Mouse (Mus musculus) thymus, postnatal 36 days (tissue): ENCODE data around the gene Spock1.

Experiments used
- DNase-seq, 2 experiments: peaks; one replicate each; pipeline ENCODE4 v3.0.0; 2022; ENCODE audit warnings: mixed read lengths in 2 of 2

Gene Spock1

DNA sequence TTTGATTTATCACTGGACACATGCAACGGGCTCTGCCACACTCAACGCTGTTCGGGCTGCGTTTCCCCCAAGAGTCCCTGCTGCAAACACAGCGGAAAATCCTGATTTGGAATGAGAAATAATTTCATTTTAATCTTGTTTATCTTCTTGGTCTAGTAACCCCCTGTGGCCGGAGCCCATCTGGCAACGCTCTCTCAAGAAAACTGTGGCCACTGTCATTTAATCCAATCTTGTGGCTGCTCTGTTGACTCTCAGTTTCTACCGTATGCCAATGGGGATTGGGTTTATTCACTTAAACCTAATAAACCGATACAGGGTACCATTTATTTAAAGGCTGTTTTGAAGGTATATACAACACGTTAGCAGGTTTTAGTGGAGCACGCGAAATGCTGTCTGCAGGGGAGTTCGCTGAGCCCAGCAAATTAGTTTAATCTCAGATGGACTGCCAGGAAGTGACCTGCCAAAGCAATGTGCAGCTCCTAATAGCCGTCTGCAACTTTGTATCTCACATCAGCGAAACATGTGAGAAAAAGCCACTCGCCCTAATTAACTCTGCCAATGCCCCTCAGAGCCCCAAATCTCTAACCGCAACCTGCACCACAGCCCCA lies 185.7 kb downstream of the Spock1 start:
- no peak for DNase-seq

DNA sequence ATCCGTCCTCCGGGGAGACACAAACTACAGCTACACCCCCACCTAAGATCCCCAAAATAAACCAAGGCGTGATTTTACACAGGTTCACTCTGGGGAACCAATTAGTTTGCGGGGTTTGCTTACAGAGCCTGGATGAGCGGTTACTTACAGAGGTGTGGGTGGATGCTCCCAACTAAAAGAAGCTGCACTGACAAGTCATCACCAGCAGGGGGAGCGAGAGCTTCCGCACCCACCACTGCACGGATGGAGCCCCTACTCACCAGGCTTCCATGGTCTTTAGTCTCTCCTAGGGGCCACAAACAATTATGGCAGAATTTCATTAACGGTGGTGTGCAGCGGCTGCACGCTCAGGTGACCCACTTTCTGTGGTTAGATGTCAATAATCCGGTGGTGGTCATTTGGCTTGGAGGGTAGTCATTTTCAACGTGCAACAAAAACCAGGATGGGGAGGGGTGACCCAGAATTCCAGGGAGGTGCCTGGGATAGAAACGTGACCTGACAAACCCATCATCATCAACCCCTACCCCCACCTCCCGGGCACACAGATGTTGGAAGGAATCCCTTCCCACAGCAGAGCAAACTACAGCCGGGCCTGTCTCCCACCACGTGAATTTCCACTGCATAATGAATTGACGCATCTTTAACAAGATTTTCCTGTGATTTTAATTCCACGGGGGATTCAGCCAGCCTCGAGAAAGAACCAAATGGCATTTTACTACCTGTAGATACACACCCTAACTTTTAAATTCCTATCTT lies 186.4 kb downstream of the Spock1 start:
- DNase-seq = no peak

DNA sequence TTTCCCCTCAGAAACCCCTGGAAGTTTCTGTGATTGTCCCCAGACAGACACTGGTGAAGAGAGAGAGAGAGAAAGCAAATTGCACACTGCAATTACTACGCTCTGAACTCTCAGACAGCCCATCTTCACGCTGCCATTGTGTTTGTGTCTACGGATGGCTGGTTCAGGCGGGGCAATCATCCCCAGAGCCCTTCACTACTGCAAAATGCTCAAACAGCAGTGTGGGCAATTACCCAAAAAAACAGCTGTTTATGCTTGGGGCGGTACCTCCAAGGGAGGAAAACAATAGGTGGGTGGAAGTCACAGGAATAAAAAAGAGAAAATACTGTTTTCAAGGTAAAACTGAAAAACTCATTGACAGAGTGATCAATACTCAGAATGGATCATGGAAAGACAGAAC lies 190.0 kb downstream of the Spock1 start:
- no peak for DNase-seq

DNA sequence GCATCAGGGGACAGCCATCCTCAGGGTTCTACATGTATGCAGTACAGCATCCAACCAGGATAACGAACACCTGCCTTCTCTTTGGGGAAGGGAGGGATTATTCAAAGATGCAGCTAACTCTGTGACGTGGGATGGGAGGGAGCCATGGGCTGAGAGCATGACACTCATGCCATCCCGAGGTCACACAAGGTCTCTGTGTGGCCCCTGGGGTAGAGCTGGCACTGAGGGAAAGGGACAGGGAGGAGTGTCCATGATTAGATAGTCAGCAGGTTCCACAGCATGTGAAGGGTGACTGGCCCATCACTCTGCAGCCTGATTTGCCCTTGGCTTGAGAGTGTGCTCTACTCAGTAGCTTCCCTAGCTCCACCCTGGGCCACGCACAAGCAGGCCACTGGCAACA lies 195.2 kb downstream of the Spock1 start:
- no peak for DNase-seq

DNA sequence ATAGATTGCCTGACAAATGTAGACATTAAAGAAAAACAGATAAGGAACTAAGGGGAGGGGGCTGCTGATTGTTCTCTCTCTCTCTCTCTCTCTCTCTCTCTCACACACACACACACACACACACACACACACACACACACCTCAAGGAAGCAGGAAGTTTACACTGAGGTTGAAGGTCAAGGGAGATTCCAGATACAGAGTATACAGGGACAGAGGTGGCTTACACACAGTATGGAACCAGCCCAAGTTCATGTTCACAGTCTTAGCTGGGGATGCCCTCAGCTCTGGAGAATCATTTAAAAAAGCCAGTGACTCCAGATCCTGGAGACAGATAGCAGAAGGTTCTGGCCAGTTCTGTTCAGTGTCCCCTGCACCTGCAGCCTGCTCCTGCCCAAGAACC lies 199.7 kb downstream of the Spock1 start:
- DNase-seq = no peak

DNA sequence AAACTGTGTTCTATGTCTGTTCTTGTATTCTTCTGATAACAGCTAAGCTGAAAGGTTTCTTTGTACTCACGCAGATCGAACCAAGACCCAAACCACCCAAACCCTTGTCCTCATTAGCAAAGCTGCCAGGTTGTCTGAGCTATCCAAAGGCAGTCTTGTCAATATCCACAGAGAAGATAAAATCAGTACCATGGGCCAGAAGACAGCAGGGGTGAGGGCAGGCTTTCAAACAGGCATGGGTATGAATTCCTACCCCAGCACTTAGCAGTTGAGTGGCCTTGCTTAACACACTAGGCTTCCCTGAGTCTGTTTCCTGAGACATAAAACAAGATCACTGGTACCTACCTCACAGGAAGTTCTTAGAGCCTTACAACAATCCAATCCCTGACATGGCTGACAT lies 205.2 kb downstream of the Spock1 start:
- DNase-seq = no peak

DNA sequence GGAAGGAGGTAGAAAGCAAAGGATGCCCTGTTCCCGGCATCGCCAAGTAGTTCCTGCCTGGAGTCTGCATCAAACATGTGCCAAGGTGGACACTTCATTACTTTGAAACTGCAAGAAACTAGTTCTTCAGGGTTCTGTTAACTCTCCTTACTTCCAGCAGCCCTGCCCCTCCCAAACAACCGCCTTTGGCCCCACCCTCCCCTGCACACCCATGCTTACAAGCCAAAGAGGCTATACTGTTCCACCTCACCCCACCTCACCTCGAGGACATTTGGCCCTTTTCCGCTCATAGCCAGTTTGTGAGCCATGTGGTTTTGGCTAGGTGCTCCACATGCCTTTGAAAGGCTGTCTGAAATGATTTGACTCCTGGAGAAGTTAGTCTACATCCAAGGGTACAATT lies 211.4 kb downstream of the Spock1 start:
- DNase-seq = no peak

DNA sequence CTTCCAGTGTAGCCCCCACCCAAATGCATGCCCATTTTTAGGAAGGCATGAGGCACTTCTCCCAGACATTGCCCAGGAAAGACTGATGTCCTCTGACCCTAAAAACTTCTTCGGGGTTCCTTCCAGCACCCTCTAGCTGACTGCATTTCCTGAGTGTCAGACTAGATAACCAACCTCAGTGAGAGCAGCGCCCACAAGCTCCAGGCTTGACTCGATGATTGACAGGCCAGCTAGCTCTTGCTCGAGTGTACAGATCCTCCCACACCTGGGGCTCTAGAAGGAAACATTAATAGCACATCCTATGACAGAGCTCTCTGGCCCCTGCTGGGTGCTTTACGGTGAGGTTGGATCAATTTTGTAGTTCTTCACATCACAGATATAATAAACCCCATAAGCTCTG lies 219.2 kb downstream of the Spock1 start:
- no peak for DNase-seq

DNA sequence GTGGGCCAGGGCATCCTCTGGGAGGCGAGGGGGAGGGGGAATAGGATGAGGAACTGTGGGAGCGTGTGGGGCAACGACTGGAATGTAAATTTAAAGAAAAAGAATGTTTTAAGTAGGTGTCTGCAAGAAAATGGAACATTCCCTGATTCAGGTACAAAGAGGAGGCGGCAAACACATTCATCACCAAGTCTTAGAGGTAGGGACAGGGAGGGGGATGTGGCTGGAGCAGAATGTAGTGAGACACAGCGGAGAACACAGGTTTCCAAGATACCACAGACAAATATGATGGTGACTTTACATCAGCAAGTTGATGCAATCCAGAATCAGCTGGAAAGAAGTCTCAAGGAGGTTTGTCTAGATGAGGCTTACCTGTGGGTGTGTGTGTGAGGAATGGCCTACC lies 221.7 kb downstream of the Spock1 start:
- no peak for DNase-seq

DNA sequence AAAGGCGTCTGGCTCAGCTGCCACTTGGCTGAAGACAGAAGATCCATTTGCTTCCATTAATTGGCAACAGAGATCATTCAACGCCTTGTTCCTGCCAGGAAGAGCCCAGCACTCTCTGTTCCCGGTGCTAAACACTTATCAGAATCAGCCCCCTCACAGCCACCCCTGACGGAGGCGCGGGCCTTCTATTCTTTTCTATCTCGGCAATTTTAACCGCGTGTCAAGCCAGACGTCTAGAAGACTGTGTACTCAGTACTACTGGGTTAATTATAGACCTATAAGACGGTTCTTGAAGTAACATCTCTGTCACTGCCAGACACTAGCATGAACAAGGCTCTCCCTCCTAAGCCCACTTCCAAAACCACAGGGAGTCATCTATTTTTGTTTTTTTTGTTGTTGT lies 222.9 kb downstream of the Spock1 start:
- no peak for DNase-seq

DNA sequence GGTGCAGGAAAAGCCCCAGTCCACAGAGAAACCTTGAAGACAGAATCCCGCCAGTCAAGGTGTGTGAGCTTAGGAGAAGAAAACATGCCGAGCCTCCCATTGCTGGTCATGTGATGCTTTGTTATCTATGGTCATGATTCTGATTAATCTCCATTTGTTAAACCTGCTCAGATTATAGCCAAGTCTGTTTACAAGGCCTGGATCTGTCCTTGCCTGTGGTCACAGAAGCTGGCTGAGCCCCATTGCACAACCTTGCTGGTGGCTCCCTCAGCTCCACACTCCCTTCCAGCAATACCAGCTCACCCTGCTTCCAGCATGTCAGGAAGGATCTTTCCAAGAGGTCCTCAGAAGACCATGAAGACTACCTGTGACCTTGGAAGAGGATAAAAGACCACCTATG lies 228.5 kb downstream of the Spock1 start:
- DNase-seq = no peak

DNA sequence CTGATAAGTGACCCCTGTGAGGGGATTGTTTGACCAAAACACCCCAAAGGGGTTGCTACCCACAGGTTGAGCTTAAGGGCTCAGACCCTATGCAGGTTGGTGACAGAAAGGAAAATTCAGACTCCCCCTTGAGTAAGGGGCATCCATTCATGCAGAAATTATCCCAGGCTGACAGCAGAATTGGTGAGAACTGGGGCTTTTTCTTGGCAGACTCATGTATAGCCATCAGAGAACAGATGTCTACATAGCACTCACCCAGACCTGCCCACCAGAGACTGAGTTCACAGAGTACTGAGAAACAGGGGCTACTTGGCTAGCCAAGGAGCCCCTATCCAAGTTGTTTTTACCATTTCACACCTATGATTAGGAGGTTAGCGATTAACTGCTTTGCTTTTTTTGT lies 231.3 kb downstream of the Spock1 start:
- DNase-seq = no peak

DNA sequence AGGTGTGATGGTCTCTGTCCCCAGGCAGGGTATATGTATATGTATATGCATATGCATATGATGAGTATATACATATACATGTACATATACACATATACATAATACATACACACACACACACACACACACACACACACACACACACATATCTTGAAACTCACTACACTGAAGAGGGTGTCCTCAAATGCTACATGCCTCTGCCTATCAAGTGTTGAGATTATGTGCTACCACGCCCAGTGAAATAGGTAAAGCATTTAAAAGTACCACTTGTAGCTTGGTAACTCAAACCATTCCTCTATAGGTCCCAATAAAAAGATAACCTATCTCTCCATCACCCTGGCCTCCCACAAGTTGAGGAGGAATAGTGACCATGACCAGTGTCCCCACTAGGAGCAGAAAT lies 234.7 kb downstream of the Spock1 start:
- DNase-seq = no peak

DNA sequence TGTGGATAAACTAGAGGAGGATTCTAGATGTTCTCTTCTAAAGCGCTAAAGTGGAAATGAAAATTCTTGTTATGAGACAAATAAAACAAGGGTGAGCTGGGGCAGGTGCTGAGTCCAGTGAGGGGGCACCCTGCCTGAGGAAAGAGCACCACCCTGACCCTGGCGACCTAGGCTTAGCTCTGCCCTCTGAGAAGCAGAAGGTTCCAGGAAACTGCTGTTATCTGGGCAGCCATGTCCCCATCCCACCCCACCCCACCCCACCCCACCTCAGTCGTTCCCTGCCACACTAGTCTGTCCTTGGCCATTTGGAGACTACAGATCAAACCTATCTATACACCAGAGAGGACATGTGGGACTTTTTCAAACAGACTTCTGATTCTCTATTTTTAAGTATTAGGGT lies 235.4 kb downstream of the Spock1 start:
- no peak for DNase-seq

DNA sequence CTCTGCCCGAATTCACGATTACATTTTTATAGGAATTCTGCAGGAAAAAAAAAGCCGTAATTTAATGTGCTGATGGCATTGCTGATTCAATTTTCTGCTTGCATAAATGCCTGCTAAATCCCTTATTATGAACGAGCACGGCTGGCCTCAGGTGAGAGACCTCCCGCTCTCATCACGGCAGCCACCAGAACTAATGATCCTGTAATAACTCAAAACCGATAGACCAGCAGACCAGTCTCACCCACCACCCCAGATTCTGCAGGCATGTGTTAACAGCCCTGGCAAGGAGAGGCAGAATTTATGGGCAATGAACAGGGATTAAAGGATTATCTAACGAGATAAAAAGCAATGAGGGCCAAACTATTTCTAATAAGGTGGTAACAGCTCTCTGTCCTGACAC lies 236.2 kb downstream of the Spock1 start:
- DNase-seq = no peak

DNA sequence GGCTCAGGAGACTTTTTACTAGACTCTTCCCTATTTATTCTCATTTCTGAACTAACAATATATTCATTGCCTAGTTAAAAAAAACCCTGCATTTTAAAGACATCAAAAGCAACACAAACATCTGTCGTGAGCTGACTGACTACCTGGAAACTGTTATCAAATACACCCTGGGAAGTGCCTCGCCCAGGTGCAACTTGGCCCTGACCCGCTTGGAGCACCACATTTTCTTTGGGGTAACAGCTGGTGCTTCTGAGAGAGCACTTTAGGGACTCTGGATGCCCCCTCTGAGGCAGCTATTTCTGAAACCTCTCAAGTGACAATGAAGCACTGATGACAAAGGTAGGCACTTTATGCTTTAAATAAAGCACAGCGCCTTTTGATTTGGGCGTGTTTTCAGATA lies 236.8 kb downstream of the Spock1 start:
- DNase-seq = no peak

DNA sequence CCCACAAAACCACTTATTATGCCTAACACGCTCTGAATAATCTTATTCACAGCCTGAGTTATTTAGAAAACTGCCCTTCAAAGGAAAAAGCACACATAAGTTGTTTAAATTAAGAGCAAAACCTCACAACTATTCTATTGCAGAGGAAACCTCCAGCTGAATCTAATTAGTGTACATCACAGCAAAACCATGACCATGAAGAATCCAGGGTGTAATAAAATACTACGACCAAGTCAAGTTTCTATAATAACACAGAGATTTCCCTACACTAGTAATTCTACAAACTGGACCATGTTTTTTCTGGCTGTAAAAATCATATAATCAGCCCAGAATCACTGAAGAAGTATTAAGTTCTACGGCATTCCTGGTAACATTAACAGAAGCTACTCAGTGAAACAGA lies 240.5 kb downstream of the Spock1 start:
- DNase-seq = no peak

DNA sequence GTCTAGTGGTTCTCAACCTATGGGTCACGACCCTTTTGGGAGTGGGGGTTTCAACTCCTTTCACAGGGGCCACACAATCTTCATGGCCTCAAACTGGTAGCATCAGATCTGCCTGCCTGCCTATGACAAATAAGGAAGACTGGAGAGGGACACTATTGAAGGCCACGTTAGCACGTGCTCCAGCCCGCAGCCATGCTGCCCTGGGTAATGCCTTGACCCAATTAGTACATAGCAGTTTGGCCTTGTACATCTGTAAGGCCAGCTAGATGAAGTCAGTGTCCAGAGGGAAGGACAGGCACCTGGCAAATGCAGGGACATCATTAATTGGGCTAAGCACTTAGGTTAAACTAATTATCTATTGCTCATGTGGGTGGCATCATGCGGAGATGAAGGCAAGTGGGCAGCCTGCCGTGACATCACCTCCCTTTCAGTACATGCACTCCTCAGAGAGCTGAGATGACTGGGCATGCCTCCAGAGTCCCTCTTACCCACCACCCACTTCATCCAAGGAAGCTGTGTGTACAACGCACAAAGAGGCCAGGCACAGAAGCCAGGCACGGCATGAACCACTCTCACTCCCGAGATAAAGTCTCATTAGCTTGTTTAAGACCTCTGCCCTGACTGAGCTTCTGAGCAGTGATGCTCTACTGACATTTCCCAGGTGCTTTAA lies 241.8 kb downstream of the Spock1 start:
- DNase-seq = no peak

DNA sequence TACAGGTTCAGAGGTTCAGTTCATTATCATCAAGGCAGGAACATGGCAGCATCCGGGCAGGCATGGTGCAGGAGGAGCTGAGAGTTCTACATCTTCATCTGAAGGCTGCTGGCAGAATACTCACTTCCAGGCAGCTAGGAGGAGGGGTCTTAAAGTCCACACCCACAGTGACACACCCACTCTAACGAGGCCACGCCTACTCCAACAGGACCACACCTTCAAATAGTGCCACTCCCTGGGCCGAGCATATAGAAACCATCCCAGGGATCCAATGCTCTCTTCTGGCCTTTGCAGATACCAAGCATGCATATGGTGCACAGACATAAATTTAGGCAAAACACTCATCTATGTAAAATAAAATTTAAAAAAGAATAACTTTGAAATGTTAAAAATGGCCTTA lies 245.6 kb downstream of the Spock1 start:
- no peak for DNase-seq

DNA sequence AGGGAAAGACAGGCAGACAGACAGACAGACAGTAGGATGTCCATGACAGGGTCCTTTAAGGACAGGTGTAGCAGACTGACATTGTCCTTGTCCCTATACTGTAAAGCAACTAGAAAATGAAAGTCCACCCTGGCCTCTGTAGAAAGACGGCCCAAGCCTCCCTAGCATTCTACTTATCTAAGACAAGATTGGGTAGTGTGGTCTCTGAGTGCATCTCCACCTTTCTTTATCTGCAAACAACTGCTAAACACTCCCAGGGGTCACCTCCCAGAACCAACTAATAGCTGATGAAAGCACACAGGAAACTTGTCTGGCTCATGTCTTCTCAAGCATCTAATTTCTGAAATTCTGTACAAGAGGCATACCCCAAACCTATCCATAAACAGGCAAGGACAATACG lies 247.6 kb downstream of the Spock1 start:
- no peak for DNase-seq

DNA sequence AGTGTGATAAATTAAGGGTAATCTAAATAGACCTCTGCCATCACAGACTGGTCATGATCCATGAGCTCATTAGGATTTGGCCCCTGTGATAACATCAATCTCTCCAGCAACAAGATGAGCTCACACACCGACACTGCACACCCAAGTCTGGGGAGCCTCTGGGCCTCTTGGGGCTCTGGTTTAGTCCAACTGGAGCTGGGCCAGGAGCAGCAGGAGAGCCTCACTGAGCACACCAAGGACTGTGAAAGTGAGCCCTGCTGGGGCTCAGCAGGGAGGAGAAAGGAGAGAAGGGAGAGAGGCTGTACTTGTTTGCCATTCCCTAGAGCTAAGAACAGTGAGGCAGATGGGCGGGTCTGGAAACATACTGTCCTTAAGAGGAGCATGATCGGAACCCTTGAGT lies 248.3 kb downstream of the Spock1 start:
- DNase-seq = no peak

DNA sequence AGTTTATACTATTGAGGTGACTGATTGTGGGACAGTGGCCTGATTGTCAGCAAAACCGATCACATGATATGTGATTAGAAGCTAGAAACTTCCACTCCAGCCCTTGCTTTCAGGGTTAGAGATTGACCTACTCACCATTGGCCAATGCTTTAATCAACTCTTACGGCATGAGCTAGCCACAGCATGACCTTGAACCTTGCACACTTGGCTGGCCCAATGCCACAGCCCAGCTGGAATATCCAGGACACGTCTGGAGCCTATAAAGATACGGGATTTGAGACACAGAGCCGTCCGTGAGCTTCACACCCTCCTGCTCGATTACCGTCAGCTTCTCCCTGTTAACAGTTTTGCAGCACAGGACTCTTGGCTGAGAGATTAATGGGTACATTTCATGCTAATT lies 251.5 kb downstream of the Spock1 start:
- DNase-seq = no peak

DNA sequence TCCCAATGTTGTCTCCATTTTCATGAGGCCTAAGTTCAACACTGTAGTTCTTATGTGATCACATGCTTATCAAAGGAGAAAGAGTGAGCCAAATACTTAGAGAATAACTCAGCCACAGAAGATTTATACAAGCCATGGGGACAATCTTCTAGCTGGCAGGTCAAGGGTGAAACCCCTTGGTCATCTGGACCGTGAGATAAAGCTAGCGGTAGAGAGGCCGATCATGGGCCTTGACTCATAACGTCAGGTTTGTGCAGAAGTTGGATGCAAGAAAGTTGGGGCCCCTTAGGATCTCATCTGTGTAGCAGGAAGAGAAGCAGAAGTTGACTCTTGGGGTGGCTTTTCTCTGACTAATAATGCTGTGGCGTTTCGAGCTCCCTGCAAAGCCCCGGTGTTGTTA lies 253.8 kb downstream of the Spock1 start:
- no peak for DNase-seq

DNA sequence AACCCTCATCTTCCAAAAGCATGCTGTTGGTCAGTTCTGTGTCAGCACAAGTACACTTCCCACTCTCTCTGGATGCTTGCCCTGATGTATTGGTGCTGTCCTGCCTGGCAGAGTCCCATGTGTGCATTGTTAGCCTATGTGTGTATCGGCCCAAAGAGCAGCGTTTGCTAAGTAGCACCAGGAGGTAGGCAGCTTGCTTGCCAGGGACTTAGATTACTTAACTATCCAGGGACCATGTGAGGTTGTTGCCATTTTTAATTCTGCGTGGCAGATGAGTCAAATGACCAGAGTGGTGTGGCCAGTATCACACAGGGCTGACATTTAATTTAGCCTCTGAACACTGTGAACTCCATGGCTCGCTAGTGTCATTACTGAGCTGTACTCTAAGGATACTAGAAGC lies 256.9 kb downstream of the Spock1 start:
- DNase-seq = no peak

DNA sequence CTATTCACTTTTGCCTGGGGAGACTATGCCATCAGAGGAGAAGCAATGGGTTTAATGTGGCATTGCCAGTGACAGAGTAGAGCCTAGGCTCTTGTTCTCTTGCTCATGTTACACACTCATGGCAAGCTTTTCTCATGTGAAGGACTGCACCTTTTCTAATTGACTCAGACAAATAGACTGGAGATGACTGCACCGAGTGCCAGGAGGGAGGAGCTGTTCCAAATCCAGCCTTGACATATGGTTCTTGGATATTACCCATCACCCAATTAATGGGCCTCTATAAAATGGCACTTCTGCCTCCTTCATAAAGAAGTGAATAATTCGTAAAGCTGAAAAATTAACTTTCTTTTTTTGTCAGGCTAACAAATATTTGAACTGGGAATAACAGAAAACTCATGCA lies 259.3 kb downstream of the Spock1 start:
- no peak for DNase-seq
